Mouse (Mus musculus): ENCODE measurements at regions not wholly inside any gene's neighbourhood (a gene's known extent, or its start where the extent isn't known, plus 50 kb on each side); places are given as distances from the start of the nearest gene placed in this dataset.
"Not testable (repeated sequence)": the region's sequence is repeated elsewhere in the genome, so short reads cannot be mapped to it uniquely, and the experiment has no call there.

GRCm38 (mm10) chr11:41261254-41261653, 506.1 kb upstream of the Ccng1 start:
- H3K27me3 ChIP-seq = no peaks in the 10 kb centered on the region
- H3K36me3 ChIP-seq = no peaks in the 10 kb centered on the region
- 49% methylated on average over 4 of the region's 4 CpGs for WGBS
- no peak overlapping the region for H3K4me3 ChIP-seq
- H3K4me2 ChIP-seq (replicated peaks) = no peak overlapping the region
- H3K4me1 ChIP-seq = 0 out of 2 replicates have a peak, but pooled peaks cover 3% of the 10 kb centered on the region
- no peak for ATAC-seq (ENCODE audit: low FRiP score, low read depth)
- no peak overlapping the region for H3K27ac ChIP-seq
- no peak overlapping the region for H3K9ac ChIP-seq
- no peaks in the 10 kb centered on the region for H3K9me3 ChIP-seq

DNA sequence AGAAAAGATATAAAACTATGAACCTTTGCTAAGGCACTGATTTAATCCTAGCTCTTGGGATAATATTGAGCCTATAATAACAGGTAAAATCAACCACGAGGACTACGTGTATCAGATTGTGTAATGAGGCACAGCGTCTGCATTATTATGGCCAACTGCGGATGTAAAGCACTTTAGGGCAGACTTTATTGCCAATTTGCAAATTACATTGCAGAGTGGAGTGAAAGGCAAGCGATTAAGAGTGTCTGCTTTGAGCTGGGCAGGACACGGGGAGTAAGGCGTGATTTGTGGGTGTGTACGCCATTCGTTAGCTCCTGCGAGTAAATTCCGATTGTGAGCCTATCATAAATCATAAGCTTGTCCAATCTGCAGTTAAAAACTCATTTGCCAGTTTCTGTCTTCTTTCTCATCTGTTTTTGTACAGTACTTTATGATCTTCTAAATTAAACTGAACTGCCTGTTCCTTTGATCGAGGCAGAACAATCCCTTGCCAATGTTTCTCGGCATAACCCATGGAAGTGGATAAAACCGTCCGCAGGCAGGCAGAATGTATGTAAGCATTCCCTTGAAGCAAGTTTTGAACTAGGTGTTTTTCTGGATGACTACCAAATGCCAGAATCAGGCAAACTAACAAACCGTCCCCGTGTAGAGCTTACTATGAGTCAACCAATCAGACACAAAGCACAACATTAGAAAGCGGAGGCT, 505.0 kb upstream of the Ccng1 start:
- H3K4me1 ChIP-seq = 0 out of 2 replicates have a peak, but pooled peaks cover 3% of the 10 kb centered on the region
- WGBS = 23% methylated on average over 18 of the region's 18 CpGs
- H3K9me3 ChIP-seq = no peaks in the 10 kb centered on the region
- no peak overlapping the region for H3K27ac ChIP-seq
- H3K27me3 ChIP-seq = no peaks in the 10 kb centered on the region
- H3K4me3 ChIP-seq = peak overlapping the region; percentile 24
- peak overlapping the region; percentile 55 for H3K4me2 ChIP-seq (replicated peaks)
- H3K9ac ChIP-seq = no peak overlapping the region
- ATAC-seq (ENCODE audit: low FRiP score, low read depth) = no peak
- no peaks in the 10 kb centered on the region for H3K36me3 ChIP-seq

GRCm38 (mm10) chr11:41214501-41214900, 459.4 kb upstream of the Ccng1 start:
- H3K27me3 ChIP-seq; H3K9ac ChIP-seq; H3K9me3 ChIP-seq; H3K4me1 ChIP-seq; H3K4me3 ChIP-seq; H3K36me3 ChIP-seq; H3K4me2 ChIP-seq (replicated peaks); ATAC-seq (ENCODE audit: low FRiP score, low read depth); H3K27ac ChIP-seq: not testable (repeated sequence)
- WGBS = 48% methylated on average over 3 of the region's 3 CpGs

GRCm38 (mm10) chr11:41202228-41202627, 447.1 kb upstream of the Ccng1 start:
- H3K27ac ChIP-seq = no peak overlapping the region
- peak; percentile 90 for ATAC-seq (ENCODE audit: low FRiP score, low read depth)

GRCm38 (mm10) chr11:41193981-41194380, 438.9 kb upstream of the Ccng1 start:
- no peak overlapping the region for H3K27ac ChIP-seq
- no peak overlapping the region for H3K4me2 ChIP-seq (replicated peaks)
- no peaks in the 10 kb centered on the region for H3K9me3 ChIP-seq
- 78% methylated on average over 3 of the region's 3 CpGs for WGBS
- no peaks in the 10 kb centered on the region for H3K27me3 ChIP-seq
- no peak for ATAC-seq (ENCODE audit: low FRiP score, low read depth)
- H3K9ac ChIP-seq = no peak overlapping the region
- H3K4me1 ChIP-seq = no peaks in the 10 kb centered on the region
- no peaks in the 10 kb centered on the region for H3K36me3 ChIP-seq
- no peak overlapping the region for H3K4me3 ChIP-seq

More at GRCm38 (mm10) chr11:41202228-41202627, 447.1 kb upstream of the Ccng1 start:
- no peak overlapping the region for H3K4me2 ChIP-seq (replicated peaks)
- no peaks in the 10 kb centered on the region for H3K9me3 ChIP-seq
- H3K4me3 ChIP-seq = no peak overlapping the region
- 78% methylated on average over 1 of the region's 1 CpGs for WGBS
- no peaks in the 10 kb centered on the region for H3K27me3 ChIP-seq
- H3K36me3 ChIP-seq = no peaks in the 10 kb centered on the region
- no peaks in the 10 kb centered on the region for H3K4me1 ChIP-seq
- H3K9ac ChIP-seq = no peak overlapping the region

GRCm38 (mm10) chr11:41160492-41161175, 405.5 kb upstream of the Ccng1 start:
- Histone ChIP-seq H3K4me1 (no peaks in the 10 kb centered on the region), H3K9ac (no peak overlapping the region), H3K4me2 (replicated peaks) (no peak overlapping the region), H3K36me3 (no peaks in the 10 kb centered on the region), H3K27me3 (no peaks in the 10 kb centered on the region), H3K27ac (no peak overlapping the region), H3K9me3 (no peaks in the 10 kb centered on the region), H3K4me3 (no peak overlapping the region)
- 82% methylated on average over 2 of the region's 2 CpGs for WGBS
- no peak for ATAC-seq (ENCODE audit: low FRiP score, low read depth)

GRCm38 (mm10) chr11:41159927-41160326, 404.8 kb upstream of the Ccng1 start:
- H3K9me3 ChIP-seq = no peaks in the 10 kb centered on the region
- 88% methylated on average over 1 of the region's 1 CpGs for WGBS
- H3K9ac ChIP-seq = no peak overlapping the region
- H3K27ac ChIP-seq = no peak overlapping the region
- H3K4me2 ChIP-seq (replicated peaks) = no peak overlapping the region
- no peaks in the 10 kb centered on the region for H3K4me1 ChIP-seq
- H3K4me3 ChIP-seq = no peak overlapping the region
- H3K36me3 ChIP-seq = no peaks in the 10 kb centered on the region
- no peak for ATAC-seq (ENCODE audit: low FRiP score, low read depth)
- no peaks in the 10 kb centered on the region for H3K27me3 ChIP-seq

DNA sequence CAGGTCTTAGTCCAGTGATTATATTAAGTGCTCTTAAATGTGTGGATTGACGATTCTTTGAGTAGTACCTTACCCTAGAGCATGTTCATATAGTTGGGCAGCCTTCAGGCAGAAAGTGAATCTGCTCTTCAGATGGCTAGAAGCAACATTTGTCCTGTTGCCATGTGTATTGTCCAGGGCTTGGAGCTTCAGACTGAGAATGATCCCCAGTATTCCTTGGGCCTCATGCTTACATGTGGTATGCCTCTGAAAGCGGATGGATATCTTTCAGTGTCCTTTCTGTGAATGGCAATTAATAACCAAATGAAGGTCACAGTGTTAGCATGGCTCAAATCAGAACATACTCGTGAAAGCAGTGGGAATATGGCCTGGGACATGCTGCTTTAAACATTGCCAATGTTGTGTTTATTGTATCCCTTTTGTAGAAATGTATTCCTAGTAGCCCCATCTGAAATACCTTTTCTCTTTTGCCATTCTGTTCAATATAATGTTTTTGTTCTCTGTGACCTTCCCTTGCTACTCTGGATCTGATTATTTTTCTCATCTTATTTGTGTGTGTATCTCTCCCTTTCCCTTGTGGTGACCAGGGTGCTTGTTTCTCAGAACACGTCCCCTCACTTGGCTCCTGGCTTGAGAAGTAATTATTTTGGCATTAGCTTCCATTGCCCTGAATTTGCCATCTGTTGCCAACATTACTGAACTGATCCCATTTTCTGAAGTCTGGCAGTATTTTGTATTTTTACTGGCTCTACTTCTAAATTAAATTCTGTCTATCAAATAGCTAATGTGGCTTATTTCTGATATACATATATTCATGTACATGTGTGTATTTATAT, 403.9 kb upstream of the Ccng1 start:
- no peak overlapping the region for H3K27ac ChIP-seq
- no peaks in the 10 kb centered on the region for H3K4me1 ChIP-seq
- WGBS = 78% methylated on average over 4 of the region's 4 CpGs
- no peak overlapping the region for H3K9ac ChIP-seq
- no peak overlapping the region for H3K4me2 ChIP-seq (replicated peaks)
- H3K36me3 ChIP-seq = no peaks in the 10 kb centered on the region
- ATAC-seq (ENCODE audit: low FRiP score, low read depth) = no peak
- H3K4me3 ChIP-seq = no peak overlapping the region
- H3K27me3 ChIP-seq = no peaks in the 10 kb centered on the region
- H3K9me3 ChIP-seq = no peaks in the 10 kb centered on the region

- Histone ChIP-seq H3K27ac (no peak overlapping the region), H3K4me1 (no peaks in the 10 kb centered on the region), H3K27me3 (no peaks in the 10 kb centered on the region), H3K4me3 (no peak overlapping the region), H3K36me3 (no peaks in the 10 kb centered on the region), H3K4me2 (replicated peaks) (no peak overlapping the region), H3K9ac (no peak overlapping the region), H3K9me3 (no peaks in the 10 kb centered on the region)
- WGBS = 90% methylated on average over 11 of the region's 11 CpGs
- ATAC-seq (ENCODE audit: low FRiP score, low read depth) = no peak
Measured at GRCm38 (mm10) chr11:41157321-41157720, 402.2 kb upstream of the Ccng1 start.

Data from limb, embryonic 13.5 days (tissue).